Mouse (Mus musculus) frontal cortex, postnatal 10 days (tissue): ENCODE data around the gene Card19.
A peak's percentile ranks its signal among the peaks of the same experiment; 100 is the strongest.

ENCODE experiments used
- DNase-seq, 2 experiments: peaks; one replicate each; pipeline ENCODE4 v3.0.0; 2022; ENCODE audit warnings: low spot score in 2 of 2, mixed read lengths in 1 of 2

Gene Card19

GRCm38 (mm10) chr13:49194811-49195210 lies 21.0 kb downstream of the Card19 start:
- DNase-seq = no peak

GRCm38 (mm10) chr13:49193650-49194049 lies 22.2 kb downstream of the Card19 start:
- no peak for DNase-seq

- no peak for DNase-seq
These were observed 23.5 kb downstream of the Card19 start for GRCm38 (mm10) chr13:49192156-49192855.

DNA sequence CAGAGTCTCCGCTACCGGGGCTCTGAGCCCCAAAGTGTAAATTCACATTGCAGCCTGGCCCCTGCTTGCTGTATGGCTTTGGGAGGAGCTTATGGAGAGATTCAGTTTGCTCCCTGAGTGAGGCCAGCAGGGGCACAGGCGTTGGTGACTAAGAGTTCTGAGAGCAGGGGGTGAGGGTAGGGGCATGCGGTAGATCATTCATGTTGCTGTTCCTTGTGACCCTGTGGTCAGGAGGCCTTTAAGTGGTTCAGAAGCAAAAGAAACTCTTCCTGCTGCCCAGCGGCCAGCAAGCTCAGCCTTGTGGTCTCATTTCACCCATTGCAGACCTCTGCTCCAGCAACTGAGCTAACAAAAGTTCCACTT lies 24.2 kb downstream of the Card19 start:
- no peak for DNase-seq

GRCm38 (mm10) chr13:49190876-49191672 lies 24.8 kb downstream of the Card19 start:
- DNase-seq = no peak

DNA sequence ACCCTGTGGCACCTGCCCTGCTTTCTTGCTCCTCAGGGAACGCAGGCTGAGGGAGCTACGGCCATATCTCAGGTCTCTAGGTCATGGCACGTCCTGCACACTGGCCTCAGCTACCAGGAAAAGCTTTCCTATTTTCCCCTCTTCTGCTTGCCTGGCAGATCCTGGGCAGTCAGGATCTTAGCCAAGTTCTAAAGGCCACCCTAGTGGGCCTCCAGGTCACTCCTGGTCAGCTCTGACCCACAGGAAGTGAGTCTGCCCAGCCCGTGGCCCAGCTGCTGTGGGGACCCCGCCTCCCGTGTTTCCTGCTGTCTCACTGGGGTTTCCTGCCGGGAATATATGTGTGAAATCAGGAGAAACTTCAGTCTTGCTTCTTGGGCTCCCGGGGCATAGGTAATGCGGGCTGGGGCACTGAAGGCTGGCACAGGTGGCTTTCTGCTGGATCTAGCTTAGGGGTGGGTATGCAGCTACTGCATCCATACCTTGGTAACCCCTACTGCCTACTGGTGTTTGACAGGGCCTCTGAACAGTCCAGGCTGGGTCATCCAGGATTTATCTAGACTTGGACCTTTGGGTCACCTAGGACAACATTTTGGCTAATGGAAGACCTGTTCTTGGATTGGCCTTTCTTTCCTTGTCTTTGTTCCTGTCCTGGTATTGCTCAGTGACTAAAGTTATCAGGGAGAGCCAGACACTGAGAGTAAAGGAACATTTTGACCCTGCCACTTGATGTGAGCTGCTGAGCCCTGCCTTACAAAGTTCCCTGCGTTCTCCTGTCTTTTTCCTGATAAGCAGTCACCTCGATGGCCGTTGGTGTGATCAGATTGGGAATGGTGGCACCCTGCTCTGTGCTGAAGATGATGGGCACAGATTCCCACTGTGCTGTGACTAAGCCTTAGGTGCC lies 25.6 kb downstream of the Card19 start:
- no peak for DNase-seq

GRCm38 (mm10) chr13:49188966-49189360 lies 26.9 kb downstream of the Card19 start:
- no peak for DNase-seq

DNA sequence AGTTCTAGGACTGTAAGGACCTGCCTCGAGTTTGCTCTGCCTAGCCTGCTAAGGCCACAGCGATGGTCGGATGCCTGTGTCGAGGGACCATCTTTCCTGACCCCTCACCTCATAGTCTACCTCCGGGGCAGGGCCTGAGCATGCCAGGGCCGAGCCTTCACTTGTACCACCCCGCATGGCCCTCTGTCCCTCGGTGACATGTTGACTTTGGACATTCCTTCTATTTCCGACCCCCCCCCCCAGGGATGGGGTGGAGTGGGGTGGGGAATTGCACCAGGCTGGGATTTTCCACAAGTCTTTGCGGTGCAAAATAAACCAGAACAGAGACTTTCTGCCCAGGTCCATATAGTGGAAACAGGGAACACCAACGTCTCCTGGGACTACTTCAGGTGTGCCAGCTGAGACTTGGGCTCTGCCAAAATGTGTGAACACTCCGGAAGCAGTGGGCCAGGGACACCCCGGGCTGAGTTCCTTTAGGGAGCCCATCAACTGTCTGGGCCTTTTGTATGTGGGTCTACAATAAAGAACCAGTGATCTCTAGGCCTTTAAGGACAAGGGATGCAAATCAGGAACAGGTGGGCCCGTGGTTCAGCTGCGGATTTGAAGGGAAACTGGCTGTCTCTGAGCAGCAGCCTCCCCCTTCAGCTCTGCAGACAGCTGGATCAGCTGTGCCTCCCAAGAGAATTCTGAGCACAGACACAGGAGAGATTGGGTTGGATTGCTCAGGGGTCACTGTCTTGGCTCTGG lies 27.4 kb downstream of the Card19 start:
- DNase-seq = no peak

DNA sequence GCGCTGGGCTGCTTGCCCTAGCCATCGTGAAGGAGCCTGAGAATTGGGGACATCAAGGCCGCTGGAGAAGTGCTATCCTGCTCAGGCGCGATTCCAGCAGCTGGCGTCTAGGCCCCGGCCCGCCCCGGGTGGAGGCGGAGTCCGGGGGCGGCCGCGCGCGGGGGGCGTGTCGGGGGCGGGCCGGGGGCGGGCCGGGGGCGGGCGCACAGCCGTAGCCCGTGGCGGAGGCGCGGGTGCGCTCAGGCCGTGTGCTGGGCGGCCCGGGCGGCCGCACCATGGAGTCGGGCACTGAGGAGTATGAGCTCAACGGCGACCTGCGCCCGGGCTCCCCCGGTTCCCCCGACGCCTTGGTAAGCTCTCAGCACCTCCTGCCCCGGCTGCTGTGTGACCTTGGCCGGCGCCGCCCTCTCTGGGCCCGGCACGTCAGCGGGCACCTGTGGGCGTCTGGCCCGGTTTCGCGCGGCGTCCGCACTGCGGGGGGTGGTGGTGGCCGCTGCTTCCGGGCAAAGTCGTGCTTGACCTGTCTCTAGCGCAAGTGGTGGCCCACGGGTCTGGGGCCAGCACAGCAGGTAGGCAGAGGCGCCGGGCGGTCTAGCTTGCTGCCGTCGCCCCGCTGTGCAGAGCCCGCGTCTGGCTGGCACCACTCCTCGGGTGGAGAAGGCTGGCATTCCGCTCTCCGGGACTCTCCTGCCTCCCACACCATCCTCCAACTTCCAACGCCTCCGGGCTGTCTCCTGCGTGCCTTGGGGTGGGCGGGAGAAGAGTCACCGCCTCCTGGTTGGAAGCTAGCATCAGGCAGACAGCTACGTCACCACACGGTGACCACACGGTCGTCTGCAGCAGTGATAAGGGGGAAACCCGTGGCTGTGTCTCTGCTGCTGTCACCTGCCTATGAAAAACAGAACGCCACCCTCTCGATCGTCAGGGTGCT lies 28.3 kb downstream of the Card19 start, which contains the start of gene Ninj1:
Gene Ninj1 (plus strand): TSS at position 198 of the 931 bp plus-strand sequence.
- peak; percentile 72 to 78 for DNase-seq

GRCm38 (mm10) chr13:49186798-49187287 lies 29.0 kb downstream of the Card19 start:
- no peak for DNase-seq

DNA sequence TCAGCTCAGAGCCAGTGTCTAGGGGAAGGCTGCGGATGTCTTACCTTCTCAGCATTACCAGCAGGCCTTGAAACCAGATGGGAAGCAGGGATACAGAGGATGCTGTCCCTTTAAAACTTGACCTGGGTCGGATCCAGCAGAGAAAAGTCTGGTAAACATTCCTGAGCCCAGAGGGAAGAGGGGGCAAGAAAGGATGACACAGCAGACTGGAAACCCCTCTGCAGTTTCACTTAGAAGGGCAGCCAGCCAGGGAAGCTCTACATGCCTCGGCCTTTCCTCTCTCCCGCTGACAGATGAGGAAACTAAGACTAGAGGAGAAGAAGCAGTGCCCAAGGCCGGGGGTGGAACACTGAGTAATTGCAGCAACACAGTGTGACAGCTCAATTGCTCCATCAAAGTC lies 32.2 kb downstream of the Card19 start:
- DNase-seq = no peak

DNA sequence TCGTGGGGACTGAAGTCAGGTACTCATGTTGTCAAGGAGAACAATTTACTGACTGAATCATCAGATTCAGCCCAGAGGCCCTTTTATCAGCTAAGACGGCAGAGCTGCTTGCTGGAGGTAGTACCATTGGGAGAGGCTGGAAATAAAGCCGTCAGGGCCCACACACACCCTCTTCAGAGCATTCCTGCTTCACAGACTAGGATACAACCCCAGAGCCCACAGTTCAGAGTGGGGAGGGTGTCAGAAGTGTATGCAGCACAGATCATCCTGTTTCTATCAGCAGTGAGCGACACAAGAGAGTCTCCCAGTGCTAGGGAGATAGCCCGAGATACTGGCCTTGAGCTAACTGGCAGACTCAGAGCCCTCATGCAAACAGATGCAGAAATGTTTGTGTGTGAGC lies 32.7 kb downstream of the Card19 start:
- no peak for DNase-seq

DNA sequence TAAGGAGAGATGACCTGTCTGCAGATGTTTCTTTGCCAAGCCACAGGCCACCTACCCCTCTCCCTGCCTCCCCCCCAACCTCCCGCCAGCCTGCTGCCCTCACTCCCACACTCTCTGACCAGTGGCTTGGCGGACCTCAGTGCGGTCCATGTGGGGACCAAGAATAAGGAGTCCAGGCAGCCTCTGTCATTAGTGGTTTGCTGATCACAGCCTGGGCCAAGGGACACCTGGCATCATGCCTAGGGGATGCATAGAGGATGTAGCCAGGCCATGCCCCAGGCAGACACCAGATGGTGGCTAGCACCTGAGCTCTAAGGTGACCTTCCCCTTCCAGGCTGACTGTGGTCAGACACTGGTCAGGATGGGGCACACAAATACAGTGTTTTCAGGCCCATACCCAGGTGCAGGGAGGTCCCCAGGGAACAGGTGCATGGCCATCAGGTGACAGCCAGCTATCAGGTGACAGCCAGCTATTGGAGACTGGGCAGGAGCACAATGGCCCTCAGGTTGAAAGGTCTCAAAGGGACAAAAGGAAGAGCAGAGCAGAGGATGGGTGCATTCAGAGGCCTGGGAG lies 34.3 kb downstream of the Card19 start:
- no peak for DNase-seq

- no peak for DNase-seq
These were observed 35.1 kb downstream of the Card19 start for GRCm38 (mm10) chr13:49180691-49181090.

- no peak for DNase-seq
These were observed 35.6 kb downstream of the Card19 start for GRCm38 (mm10) chr13:49180274-49180673.

DNA sequence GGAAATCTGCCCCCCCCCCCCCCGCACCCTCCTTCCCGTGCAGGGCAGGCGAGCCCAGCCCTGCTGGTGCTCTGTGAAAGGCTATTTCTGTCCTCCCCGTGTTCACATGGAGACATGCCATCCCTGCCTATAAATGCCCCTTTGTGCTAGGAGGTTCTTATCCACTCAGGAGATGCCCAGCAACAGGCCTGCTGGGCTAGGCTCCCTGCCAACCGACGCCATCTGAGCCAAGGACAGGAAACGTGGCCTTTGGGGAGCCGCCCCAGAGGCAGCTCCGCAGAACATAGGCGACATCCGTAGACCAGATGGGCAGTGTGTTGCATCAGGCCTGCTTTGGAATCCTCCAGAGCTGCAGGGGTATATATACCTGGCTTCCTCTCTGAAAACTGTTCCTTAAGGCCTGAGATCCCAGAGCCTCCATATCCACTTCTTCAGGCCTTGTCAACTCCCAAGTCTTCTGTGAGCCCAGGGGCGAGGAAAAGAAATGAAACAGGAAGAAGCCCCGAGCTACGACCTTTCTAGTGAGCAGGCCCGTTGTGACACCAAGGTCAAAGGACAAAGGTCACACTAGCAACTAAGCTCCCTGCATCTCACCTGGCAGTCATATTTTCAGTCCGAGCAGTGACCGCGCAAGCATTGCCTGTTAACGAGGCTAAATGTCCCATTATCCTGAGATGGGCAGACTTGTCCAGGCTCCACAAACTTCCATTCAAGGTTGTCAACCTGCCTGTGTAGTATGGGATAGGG lies 36.8 kb downstream of the Card19 start:
- DNase-seq = peak; percentile 74 to 81

GRCm38 (mm10) chr13:49175509-49175908 lies 40.3 kb downstream of the Card19 start:
- no peak for DNase-seq

DNA sequence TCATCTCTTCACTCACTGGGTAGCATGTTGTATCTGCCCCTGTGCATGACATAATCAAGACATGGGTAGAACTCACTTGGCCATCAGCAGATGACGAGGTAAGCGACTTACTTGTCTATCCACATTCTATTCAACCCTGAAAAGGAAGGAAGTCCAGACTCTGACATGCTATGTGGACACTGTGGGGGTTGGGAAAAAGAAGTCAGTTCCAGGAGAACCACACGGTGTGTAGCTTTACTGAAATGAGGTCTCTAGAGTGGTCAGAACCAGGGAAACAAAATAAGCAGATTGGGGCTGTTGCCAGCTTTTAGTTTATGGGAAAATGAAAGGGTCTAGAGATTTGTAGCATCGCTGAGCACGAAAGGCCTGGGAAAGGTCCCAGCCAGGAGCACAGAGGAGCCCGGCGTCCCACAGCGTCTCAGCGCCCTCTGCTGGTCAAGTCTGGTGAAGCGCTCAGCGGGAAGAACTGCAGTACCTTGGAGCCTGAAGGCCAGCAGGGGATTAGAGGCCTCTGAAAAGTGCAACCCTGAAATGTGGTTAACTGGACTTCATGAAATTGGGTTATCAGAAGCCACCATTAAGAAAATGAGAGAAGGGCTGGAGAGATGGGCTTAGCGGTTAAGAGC lies 42.8 kb downstream of the Card19 start:
- peak; percentile 60 to 84 for DNase-seq

- no peak for DNase-seq
These were observed 43.5 kb downstream of the Card19 start for GRCm38 (mm10) chr13:49172335-49172734.
